Mouse (Mus musculus) kidney, adult 8-10 months (tissue): ENCODE data around the gene Gbp5.
"Not testable (repeated sequence)": the region's sequence is repeated elsewhere in the genome, so short reads cannot be mapped to it uniquely, and the experiment has no call there.

Source experiments
- DNase-seq, 2 experiments: peaks; one replicate each; pipeline ENCODE4 v3.0.0; 2022

Gene Gbp5

GRCm38 (mm10) chr3:142542776-142543175, 49.0 kb downstream of the Gbp5 start:
- DNase-seq, result not testable (repeated sequence)

- DNase-seq, result peak in 1 of 2 experiments; percentile 11
These were observed 52.9 kb downstream of the Gbp5 start for GRCm38 (mm10) chr3:142546690-142547089.

DNA sequence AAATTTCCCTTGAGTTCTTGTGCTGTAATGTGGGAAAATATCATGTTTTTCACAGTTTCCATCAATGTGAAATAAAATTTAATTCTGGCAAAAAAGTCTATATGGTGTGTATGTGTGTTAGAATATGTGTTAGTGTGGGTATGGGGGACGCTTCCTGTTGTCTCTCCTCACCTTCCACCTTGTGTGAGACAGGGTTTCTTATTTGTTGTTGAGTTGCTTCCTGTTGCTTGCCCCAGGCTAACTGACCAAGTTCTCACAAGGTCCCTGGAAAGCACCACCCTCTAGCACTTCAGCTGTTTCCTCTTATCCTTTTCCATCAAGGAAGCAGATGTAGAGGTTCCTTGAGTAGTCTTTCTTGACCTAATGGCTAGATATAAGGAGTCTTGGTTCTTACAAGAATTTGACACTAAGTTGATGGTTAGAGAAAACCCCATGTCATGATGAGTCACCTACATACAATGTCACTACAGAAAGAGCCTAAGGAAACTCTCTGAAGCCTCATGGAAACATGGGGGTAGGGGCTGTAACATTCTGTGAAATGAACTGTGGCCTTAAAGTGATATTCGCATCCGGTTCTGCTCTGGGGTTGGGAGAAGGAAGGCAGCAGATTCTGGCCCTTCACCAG, 56.4 kb downstream of the Gbp5 start:
- no peak for DNase-seq

GRCm38 (mm10) chr3:142554601-142555000, 60.8 kb downstream of the Gbp5 start:
- DNase-seq, result peak; percentile 4 to 43

- DNase-seq, result peak; percentile 77 to 82
These were observed 61.8 kb downstream of the Gbp5 start for GRCm38 (mm10) chr3:142555623-142556022.

DNA sequence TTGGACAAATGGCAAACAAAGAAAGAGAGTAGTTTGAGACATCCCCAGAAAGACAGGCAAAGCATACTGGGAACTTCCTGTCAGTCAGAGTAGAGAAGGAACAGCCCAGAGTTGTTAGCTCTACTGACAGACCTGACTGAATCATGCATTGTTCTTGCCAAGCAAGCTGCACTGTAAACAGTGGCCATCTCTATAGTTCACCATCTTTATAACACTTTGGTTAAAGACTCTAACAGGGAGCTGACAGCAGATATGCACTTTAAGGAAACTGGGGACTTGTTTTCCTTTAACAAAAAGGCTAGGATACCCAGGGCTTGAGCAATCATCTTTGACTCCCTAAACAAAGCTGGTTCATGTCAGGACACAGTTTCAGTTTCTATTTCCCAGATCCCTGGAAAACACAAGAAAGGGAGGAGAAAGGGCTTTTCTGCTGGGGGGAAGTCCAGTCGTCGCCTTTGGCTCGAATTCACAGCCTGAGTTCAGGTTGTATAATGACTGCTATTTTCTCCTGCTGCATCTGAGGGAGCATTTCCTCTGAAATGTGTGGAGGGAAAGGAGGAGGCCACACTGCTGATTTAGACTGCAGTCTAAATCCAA, 66.0 kb downstream of the Gbp5 start, which contains the start of gene Gbp3:
Gene Gbp3 (plus strand): TSS at position 395 of the 597 bp plus-strand sequence.
- DNase-seq, result peak; percentile 35 to 59

- peak; percentile 77 to 87 for DNase-seq
These were observed 66.6 kb downstream of the Gbp5 start for GRCm38 (mm10) chr3:142560296-142560948.

DNA sequence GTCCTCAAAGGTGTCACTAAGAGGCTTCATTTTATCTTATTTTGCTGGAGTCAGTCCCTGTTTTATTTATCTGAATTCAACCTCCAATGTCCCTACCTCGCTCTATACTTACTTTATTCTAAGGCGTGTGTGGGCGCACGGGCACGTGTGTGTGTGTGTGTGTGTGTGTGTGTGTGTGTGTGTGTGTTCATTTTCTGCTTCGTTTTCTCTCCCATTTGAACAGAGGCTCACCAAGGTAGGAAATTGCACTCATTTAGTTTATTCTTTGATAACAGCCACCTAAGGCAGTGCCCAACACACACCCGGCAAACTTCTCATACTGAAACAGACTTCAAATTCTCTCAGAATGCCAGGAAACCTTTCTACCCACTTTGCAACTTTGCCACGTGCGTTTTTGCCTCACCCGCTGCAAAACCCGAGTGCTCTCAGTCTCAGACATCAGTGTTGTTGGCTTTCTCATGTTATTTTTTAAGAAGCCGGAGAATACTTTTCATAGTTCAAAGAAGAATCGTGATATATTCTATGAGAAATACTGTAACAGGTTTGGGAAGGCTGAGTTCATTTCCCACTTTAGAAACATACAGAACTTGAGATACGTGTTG, 67.4 kb downstream of the Gbp5 start:
- no peak for DNase-seq

GRCm38 (mm10) chr3:142561666-142562065, 67.9 kb downstream of the Gbp5 start:
- DNase-seq, result no peak

- DNase-seq, result not testable (repeated sequence)
These were observed 73.7 kb downstream of the Gbp5 start for GRCm38 (mm10) chr3:142567490-142567889.

- DNase-seq, result no peak
These were observed 77.0 kb downstream of the Gbp5 start for GRCm38 (mm10) chr3:142570738-142571137.
